Mouse (Mus musculus) MEL (cell line): ENCODE data around the gene 1110059E24Rik. TPM values are rescaled to one million over a fixed set of nuclear protein-coding genes. Genes with fewer than 3 reads are reported as not detected.
A peak's percentile ranks its signal among the peaks of the same experiment; 100 is the strongest.

Source experiments
- DNase-seq: peaks from one replicate; pipeline ENCODE4 v3.0.0; 2011; ENCODE audit warnings: low read depth, low spot score
- H3K27ac ChIP-seq: 2 replicates; pipeline ENCODE4 v1.5.1; 2012; ENCODE audit warnings: low read depth, mild to moderate bottlenecking, control low read depth, low read length, moderate library complexity; ENCODE audit not compliant: control insufficient read depth
- H3K27me3 ChIP-seq, 2 experiments: fragments of 150-350 bp in 1 of 2; sonication (generic) in 1 of 2; 2 replicates each; pipeline ENCODE4 v1.6.1; 2012; ENCODE audit warnings: low read length in 2 of 2, mild to moderate bottlenecking in 2 of 2, improper control_type of control experiment in 1 of 2, moderate library complexity in 1 of 2; ENCODE audit not compliant: insufficient read depth in 2 of 2, control insufficient read depth in 1 of 2
- H3K36me3 ChIP-seq, 2 experiments: 2 replicates each; pipeline ENCODE4 v1.6.1; 2012 to 2014; ENCODE audit warnings: low read length in 2 of 2, improper control_type of control experiment in 1 of 2, inconsistent platforms in 1 of 2, mild to moderate bottlenecking in 1 of 2; ENCODE audit not compliant: insufficient read depth in 2 of 2, control insufficient read depth in 1 of 2
- H3K4me1 ChIP-seq, 2 experiments: fragments of 150-350 bp in 1 of 2; sonication (generic) in 1 of 2; 2 replicates each; pipeline ENCODE4 v1.6.1; 2012; ENCODE audit warnings: low read length in 2 of 2, improper control_type of control experiment in 1 of 2, mild to moderate bottlenecking in 1 of 2; ENCODE audit not compliant: insufficient read depth in 2 of 2, control insufficient read depth in 1 of 2
- H3K4me3 ChIP-seq, 2 experiments: fragments of 150-350 bp in 1 of 2; sonication (generic) in 1 of 2; 2 replicates each; pipeline ENCODE4 v1.5.1; 2012; ENCODE audit warnings: low read depth in 2 of 2, low read length in 2 of 2, mild to moderate bottlenecking in 2 of 2, moderate library complexity in 2 of 2, control low read depth in 1 of 2, improper control_type of control experiment in 1 of 2; ENCODE audit not compliant: control insufficient read depth in 1 of 2, insufficient read depth in 1 of 2
- H3K79me2 ChIP-seq: 2 replicates; pipeline ENCODE4 v1.6.1; 2012; ENCODE audit warnings: mild to moderate bottlenecking, low read length, moderate library complexity; ENCODE audit not compliant: control insufficient read depth, poor library complexity, insufficient read depth
- H3K9ac ChIP-seq: 2 replicates; pipeline ENCODE4 v1.6.1; 2012; ENCODE audit warnings: low read depth, mild to moderate bottlenecking, control low read depth, low read length, moderate library complexity; ENCODE audit not compliant: control insufficient read depth, poor library complexity, severe bottlenecking
- H3K9me3 ChIP-seq: fragments of 150-350 bp; sonication (generic); replicated peaks from 2 replicates; pipeline ENCODE4 v1.6.1; 2012; ENCODE audit warnings: mild to moderate bottlenecking, low read length, improper control_type of control experiment, moderate library complexity; ENCODE audit not compliant: insufficient read depth
- CHD2 ChIP-seq: IDR thresholded peaks from 2 replicates; pipeline ENCODE4 v1.6.1; 2011; ENCODE audit warnings: low read length, improper control_type of control experiment
- E2F4 ChIP-seq: IDR thresholded peaks from 2 replicates; pipeline ENCODE4 v1.6.1; 2011; ENCODE audit warnings: low read depth, low read length, improper control_type of control experiment, borderline replicate concordance
- EP300 ChIP-seq, 2 experiments: IDR thresholded peaks; 2 replicates each; pipeline ENCODE4 v1.6.1; 2011; ENCODE audit warnings: improper control_type of control experiment in 2 of 2, low read length in 2 of 2, low read depth in 1 of 2, mild to moderate bottlenecking in 1 of 2
- ETS1 ChIP-seq: IDR thresholded peaks from 2 replicates; pipeline ENCODE4 v1.6.1; 2012; ENCODE audit warnings: low read depth, mild to moderate bottlenecking, inconsistent platforms, low read length, improper control_type of control experiment, moderate library complexity
- GABPA ChIP-seq: IDR thresholded peaks from 2 replicates; pipeline ENCODE4 v1.6.1; 2012; ENCODE audit warnings: low read depth, mild to moderate bottlenecking, inconsistent platforms, low read length, improper control_type of control experiment, moderate library complexity
- HCFC1 ChIP-seq: IDR thresholded peaks from 2 replicates; pipeline ENCODE4 v1.6.1; 2012; ENCODE audit warnings: low read depth, mild to moderate bottlenecking, inconsistent platforms, low read length, improper control_type of control experiment, moderate library complexity
- JUND ChIP-seq: IDR thresholded peaks from 2 replicates; pipeline ENCODE4 v1.6.1; 2011; ENCODE audit warnings: low read depth, mild to moderate bottlenecking, improper control_type of control experiment, low read length
- KAT2A ChIP-seq: conservative IDR thresholded peaks from 2 replicates; pipeline ENCODE4 v1.6.1; 2012; ENCODE audit warnings: low read depth, low read length, improper control_type of control experiment, inconsistent platforms
- MAZ ChIP-seq: IDR thresholded peaks from 2 replicates; pipeline ENCODE4 v1.6.1; 2012; ENCODE audit warnings: low read depth, mild to moderate bottlenecking, inconsistent platforms, low read length, improper control_type of control experiment
- MEF2A ChIP-seq: IDR thresholded peaks from 2 replicates; pipeline ENCODE4 v1.6.1; 2014; ENCODE audit warnings: low read depth, mild to moderate bottlenecking, inconsistent platforms, low read length, improper control_type of control experiment; ENCODE audit not compliant: poor library complexity, insufficient replicate concordance, severe bottlenecking; ENCODE audit errors: extremely low read depth
- MYC ChIP-seq: IDR thresholded peaks from 2 replicates; pipeline ENCODE4 v1.6.1; 2011; ENCODE audit warnings: low read depth, mild to moderate bottlenecking, low read length, improper control_type of control experiment, moderate library complexity
- NELFE ChIP-seq: IDR thresholded peaks from 2 replicates; pipeline ENCODE4 v1.6.1; 2011; ENCODE audit warnings: low read depth, low read length, improper control_type of control experiment
- POLR2A ChIP-seq, 2 experiments: IDR thresholded peaks; 2 replicates each; pipeline ENCODE4 v1.6.1; 2011 to 2012; ENCODE audit warnings: low read length in 2 of 2, mild to moderate bottlenecking in 2 of 2, control low read depth in 1 of 2, improper control_type of control experiment in 1 of 2, low read depth in 1 of 2, moderate library complexity in 1 of 2; ENCODE audit not compliant: control insufficient read depth in 1 of 2, insufficient read depth in 1 of 2, poor library complexity in 1 of 2
- POLR2AphosphoS5 ChIP-seq: IDR thresholded peaks from 2 replicates; pipeline ENCODE4 v1.6.1; 2012; ENCODE audit warnings: low read depth, borderline replicate concordance, mild to moderate bottlenecking, inconsistent platforms, low read length, moderate library complexity, mixed read lengths
- RAD21 ChIP-seq: IDR thresholded peaks from 2 replicates; pipeline ENCODE4 v1.6.1; 2011; ENCODE audit warnings: mild to moderate bottlenecking, low read depth, low read length, improper control_type of control experiment
- SMC3 ChIP-seq: IDR thresholded peaks from 2 replicates; pipeline ENCODE4 v1.6.1; 2011; ENCODE audit warnings: low read depth, low read length, improper control_type of control experiment
- TAL1 ChIP-seq: IDR thresholded peaks from 2 replicates; pipeline ENCODE4 v1.6.1; 2012; ENCODE audit warnings: mild to moderate bottlenecking, inconsistent platforms, low read length, moderate library complexity, mixed read lengths
- TCF12 ChIP-seq: IDR thresholded peaks from 2 replicates; pipeline ENCODE4 v1.6.1; 2014; ENCODE audit warnings: low read depth, mild to moderate bottlenecking, inconsistent platforms, low read length, improper control_type of control experiment, moderate library complexity
- UBTF ChIP-seq: IDR thresholded peaks from 2 replicates; pipeline ENCODE4 v1.6.1; 2012; ENCODE audit warnings: low read depth, mild to moderate bottlenecking, inconsistent platforms, low read length, improper control_type of control experiment, moderate library complexity, borderline replicate concordance; ENCODE audit not compliant: insufficient read depth
- ZKSCAN1 ChIP-seq: IDR thresholded peaks from 2 replicates; pipeline ENCODE4 v1.6.1; 2012; ENCODE audit warnings: low read depth, mild to moderate bottlenecking, inconsistent platforms, low read length, improper control_type of control experiment, moderate library complexity
- polyA plus RNA-seq, 2 experiments: library from polyadenylated mRNA; stranded (reverse) in 1 of 2; unstranded in 1 of 2; fragments of >175 nt in 1 of 2; fragments of >200 nt in 1 of 2; gene quantifications; 2 replicates each; pipeline versions ENCODE4 v1.2.1 to v1.2.4; 2012; ENCODE audit warnings: low replicate concordance in 2 of 2, low read depth in 1 of 2; ENCODE audit not compliant: insufficient read length in 2 of 2, insufficient read depth in 1 of 2, missing spikeins in 1 of 2
- total RNA-seq: library from RNA; depleted of rRNA; stranded (reverse); fragments of 300-350 nt; gene quantifications from 2 replicates; pipeline ENCODE4 v1.2.3, GENCODE M21; 2012

Gene 1110059E24Rik
- total and polyA plus RNA-seq, 3 experiments, result 17.2 to 20.0 TPM; not detected in 1

- Histone ChIP-seq H3K4me3 (peak overlapping the region; percentile 16 to 92; a peak in 2 of 4 replicates), H3K9me3 (no peaks in the 10 kb centered on the region), H3K4me1 (peaks cover 9 to 11% of the 10 kb centered on the region in 2 experiments; a peak in 3 of 4 replicates), H3K79me2 (peaks cover 54% of the 10 kb centered on the region), H3K36me3 (peaks cover 0 to 32% of the 10 kb centered on the region in 2 experiments; a peak in 2 of 4 replicates), H3K27me3 (no peaks in the 10 kb centered on the region), H3K9ac (peak overlapping the region; percentile 92; the same call in 1 of the 2 replicates), H3K27ac (no peak overlapping the region)
- DNase-seq, result peak; percentile 21
- TF ChIP-seq MYC (no peak), E2F4 (no peak), UBTF (no peak), POLR2A (IDR thresholded peaks at IDR 0.05; ENCODE audit: control insufficient read depth in 1 of 2, insufficient read depth in 1 of 2, low read depth in 1 of 2, low read length in 2 of 2, poor library complexity in 1 of 2) (no peak), EP300 (IDR thresholded peaks at IDR 0.05; ENCODE audit: low read depth in 1 of 2, low read length in 2 of 2) (no peak), POLR2AphosphoS5 (no peak), MEF2A (no peak), CHD2 (no peak), TAL1 (no peak), MAZ (no peak), NELFE (no peak), KAT2A (no peak), GABPA (no peak), HCFC1 (no peak), TCF12 (no peak), ETS1 (no peak), ZKSCAN1 (no peak), SMC3 (no peak), JUND (no peak), RAD21 (no peak)
These were observed 2.0 kb upstream of the 1110059E24Rik start for GRCm38 (mm10) chr19:21654788-21655187.
